Mouse (Mus musculus): ENCODE measurements at regions not wholly inside any gene's neighbourhood (a gene's known extent, or its start where the extent isn't known, plus 50 kb on each side); places are given as distances from the start of the nearest gene placed in this dataset.

GRCm38 (mm10) chr10:117463636-117464035, 83.8 kb upstream of the Cpsf6 start:
- no peak for DNase-seq (ENCODE audit: low spot score in 2 of 2)

GRCm38 (mm10) chr10:117462921-117463320, 83.1 kb upstream of the Cpsf6 start:
- DNase-seq (ENCODE audit: low spot score in 2 of 2) = no peak

- DNase-seq (ENCODE audit: low spot score in 2 of 2) = no peak
Observed at GRCm38 (mm10) chr10:117461791-117462516, 82.1 kb upstream of the Cpsf6 start.

- no peak for DNase-seq (ENCODE audit: low spot score in 2 of 2)
Observed at GRCm38 (mm10) chr10:117461261-117461660, 81.4 kb upstream of the Cpsf6 start.

DNA sequence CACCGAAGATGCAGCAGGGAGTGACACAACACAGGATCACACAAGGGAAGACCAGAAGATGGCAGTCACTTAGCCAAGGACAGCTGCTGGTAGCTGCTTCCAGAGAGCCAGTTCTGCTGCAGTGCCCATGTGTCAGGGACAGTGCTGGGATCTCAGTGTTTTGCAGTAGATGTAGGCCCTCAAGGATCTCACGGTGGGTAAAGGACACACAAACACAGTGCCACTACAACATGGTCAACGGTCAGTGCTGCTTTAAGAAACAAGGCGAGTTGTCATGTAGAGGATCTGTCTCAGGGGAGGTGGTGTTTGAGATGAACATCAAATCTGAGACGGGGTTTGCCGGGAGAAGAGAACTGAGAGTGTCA, 80.5 kb upstream of the Cpsf6 start:
- DNase-seq (ENCODE audit: low spot score in 2 of 2) = no peak

DNA sequence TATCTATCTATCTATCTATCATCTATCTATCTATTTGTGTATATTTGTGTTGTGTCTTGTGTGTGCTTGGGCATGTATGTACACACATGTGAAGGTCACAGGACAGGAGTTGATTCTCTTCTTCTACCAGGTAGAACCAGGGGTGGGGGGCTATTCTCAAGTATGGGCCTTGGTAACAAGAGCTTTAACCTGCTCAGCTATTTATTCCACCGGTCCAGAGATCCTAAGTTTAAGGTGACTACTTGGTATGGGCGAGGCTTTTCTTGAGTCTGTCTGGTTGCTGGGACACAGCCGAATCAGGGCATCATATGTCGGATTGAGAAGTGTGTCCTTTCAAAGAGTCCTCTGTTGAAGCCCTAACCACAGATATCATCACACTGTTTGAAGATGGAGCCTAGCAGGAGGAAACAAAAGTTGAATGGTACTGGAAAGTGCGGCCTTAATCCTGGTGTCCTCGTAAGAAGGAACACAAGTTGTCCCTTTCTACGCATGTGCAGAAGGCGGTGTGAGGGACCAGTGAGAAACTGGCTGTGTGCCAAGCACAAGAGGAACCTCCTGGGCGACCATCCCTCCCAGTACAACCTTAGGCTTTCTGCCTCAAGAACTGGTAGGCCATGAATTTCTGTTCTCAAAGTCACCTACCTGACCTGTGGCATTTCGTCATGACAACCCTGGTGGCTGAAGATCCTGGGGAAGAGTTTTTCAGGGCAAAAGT, 80.0 kb upstream of the Cpsf6 start:
- DNase-seq (ENCODE audit: low spot score in 2 of 2) = no peak

DNA sequence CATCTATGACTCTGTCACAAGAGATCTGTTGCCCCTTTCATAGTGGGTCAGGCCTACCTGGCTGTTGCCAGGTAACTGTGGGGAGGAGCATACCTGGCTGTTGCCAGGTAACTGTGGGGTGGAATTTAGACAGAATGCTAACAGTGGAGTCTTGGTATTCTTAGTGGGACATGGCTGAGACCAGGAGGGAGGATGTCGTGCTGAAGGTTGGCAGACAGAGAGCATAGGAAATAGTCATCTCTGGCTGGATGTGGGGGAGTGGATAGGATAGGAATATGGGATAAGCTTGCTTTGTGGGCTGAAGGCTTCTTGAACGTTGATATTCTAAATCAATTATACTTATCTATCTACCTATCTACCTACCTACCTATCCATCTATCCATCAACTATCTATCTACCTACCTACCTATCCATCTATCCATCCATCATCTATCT, 79.2 kb upstream of the Cpsf6 start:
- no peak for DNase-seq (ENCODE audit: low spot score in 2 of 2)

GRCm38 (mm10) chr10:117458271-117459040, 78.6 kb upstream of the Cpsf6 start:
- no peak for DNase-seq (ENCODE audit: low spot score in 2 of 2)

GRCm38 (mm10) chr10:117457701-117457950, 77.8 kb upstream of the Cpsf6 start:
- no peak for DNase-seq (ENCODE audit: low spot score in 2 of 2)

DNA sequence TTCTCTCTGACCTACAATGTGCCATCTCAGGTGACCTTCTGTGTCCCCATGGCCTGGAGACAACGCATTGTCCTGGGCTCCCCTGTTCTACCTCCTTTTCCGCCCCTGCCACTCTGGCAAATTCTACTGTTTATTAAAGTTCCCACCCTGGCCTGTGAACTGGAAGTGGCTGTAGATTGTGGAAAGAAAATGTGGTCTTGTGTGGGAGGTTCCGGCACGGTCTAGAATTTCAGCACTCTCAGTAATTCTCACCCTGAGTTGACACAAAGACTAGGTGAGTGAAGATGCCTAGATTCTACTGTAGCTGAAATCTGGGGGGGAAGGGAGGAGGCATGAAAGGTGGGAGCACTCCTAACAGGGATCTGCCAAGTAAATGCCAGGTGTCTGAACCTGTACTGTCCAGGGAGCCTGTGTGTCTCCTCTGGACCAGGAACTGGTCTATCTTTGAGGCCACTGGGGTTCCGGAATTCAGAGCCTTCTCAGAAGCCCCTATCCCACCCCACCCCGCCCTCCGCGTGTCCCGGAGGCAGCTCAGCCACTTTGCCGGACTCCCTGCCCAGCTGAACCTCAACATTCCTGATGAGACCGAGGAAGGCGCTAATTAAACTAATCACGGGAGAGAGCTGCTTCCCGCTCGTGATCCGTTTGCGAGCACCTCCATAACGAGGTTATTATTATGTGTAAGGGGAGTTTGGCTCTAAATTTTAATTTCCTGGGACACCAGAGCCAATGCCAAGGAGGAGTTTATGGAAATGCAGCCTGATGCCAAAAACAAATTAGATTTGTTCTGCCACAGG, 77.3 kb upstream of the Cpsf6 start:
- no peak for DNase-seq (ENCODE audit: low spot score in 2 of 2)

DNA sequence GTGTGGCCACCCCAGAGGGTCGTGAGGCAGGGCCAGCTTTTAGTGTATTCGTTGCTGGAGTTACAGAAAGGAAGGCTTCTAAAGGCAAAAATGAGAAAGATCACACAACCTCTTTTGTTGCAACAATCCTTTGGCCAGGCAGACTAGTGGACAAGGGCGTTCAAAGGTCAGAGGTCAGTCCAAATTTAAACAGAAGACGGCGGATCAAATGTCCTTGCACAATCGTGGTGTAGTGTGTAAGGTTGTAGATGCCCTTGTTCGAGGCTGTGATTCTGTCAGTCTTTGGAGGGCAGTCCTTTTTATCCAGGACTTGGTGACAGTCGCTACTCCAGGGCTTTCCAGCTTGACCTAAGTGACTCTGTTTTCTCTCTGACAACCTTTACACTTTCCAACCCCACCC, 76.6 kb upstream of the Cpsf6 start:
- no peak for DNase-seq (ENCODE audit: low spot score in 2 of 2)

- DNase-seq (ENCODE audit: low spot score in 2 of 2) = peak in 1 of 2 experiments; percentile 37
Observed at GRCm38 (mm10) chr10:117455595-117456302, 75.9 kb upstream of the Cpsf6 start.

- no peak for DNase-seq (ENCODE audit: low spot score in 2 of 2)
Observed at GRCm38 (mm10) chr10:117454711-117455591, 75.1 kb upstream of the Cpsf6 start.

DNA sequence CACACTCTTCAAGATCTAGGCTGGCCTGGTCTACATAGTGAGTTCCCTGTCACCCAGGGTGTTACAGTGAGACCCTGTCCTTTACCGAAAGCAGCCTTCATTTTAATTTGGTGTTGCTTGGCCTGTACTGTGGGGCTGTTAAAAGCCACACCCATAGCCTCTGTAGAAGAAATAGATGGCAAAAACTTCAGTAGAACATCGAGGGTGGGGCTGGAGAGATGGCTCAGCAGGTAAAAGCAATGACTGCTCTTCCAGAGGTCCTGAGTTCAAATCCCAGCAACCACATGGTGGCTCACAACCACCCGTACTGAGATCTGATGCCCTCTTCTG, 74.3 kb upstream of the Cpsf6 start:
- no peak for DNase-seq (ENCODE audit: low spot score in 2 of 2)

- no peak for DNase-seq (ENCODE audit: low spot score in 2 of 2)
Observed at GRCm38 (mm10) chr10:117453406-117454170, 73.8 kb upstream of the Cpsf6 start.

- DNase-seq (ENCODE audit: low spot score in 2 of 2) = no peak
Observed at GRCm38 (mm10) chr10:117452190-117452950, 72.6 kb upstream of the Cpsf6 start.

DNA sequence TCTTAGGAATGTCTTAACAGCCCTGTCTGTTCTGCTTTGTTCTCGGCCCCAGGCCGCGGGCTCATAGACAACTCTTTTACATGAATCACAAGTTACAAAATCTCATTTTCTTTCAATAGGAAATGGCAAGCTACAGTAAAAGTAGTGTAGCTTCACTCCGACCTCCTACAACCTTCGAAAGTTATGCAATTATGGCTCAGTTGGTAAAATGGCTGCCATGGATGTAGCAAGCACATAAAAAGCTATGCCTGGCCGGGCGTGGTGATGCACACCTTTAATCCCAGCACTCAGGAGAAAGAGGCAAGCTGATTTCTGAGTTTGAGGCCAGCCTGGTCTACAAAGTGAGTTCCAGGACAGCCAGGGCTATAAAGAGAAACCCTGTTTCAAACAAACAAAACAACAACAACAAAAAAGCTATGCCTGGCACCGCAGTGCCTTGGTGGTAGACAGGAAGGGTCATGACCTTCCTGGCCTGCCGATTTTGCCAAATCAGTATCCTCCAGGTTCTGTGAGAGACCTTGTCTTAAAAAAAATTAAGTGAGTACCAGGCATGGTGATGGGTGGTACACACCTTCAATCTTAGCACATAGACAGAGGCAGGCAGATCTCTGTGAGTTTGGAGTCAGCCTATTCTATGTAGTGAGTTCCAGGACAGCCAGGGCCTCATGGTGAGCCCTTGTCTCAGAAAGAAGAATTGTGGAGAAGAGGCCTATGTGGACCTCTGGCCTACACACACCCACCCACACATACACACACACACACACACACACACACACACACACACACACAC, 71.8 kb upstream of the Cpsf6 start:
- DNase-seq (ENCODE audit: low spot score in 2 of 2) = no peak

- no peak for DNase-seq (ENCODE audit: low spot score in 2 of 2)
Observed at GRCm38 (mm10) chr10:117450631-117451030, 70.8 kb upstream of the Cpsf6 start.

All from adrenal gland, postnatal 4 days (tissue).